Mouse (Mus musculus) naive thymus-derived CD4-positive, alpha-beta T cell, adult 5 months (primary cell): ENCODE measurements around the gene Sephs1. TPM values are rescaled to one million over a fixed set of nuclear protein-coding genes. Genes with fewer than 3 reads are reported as not detected.

Source experiments
- polyA plus RNA-seq: library from polyadenylated mRNA; unstranded; fragments of 100-300 nt; shearing (Covaris generic); gene quantifications from one replicate; pipeline ENCODE4 v1.2.1, GENCODE M21; 2017

Sephs1 gene
- 28.1 TPM for polyA plus RNA-seq

DNA sequence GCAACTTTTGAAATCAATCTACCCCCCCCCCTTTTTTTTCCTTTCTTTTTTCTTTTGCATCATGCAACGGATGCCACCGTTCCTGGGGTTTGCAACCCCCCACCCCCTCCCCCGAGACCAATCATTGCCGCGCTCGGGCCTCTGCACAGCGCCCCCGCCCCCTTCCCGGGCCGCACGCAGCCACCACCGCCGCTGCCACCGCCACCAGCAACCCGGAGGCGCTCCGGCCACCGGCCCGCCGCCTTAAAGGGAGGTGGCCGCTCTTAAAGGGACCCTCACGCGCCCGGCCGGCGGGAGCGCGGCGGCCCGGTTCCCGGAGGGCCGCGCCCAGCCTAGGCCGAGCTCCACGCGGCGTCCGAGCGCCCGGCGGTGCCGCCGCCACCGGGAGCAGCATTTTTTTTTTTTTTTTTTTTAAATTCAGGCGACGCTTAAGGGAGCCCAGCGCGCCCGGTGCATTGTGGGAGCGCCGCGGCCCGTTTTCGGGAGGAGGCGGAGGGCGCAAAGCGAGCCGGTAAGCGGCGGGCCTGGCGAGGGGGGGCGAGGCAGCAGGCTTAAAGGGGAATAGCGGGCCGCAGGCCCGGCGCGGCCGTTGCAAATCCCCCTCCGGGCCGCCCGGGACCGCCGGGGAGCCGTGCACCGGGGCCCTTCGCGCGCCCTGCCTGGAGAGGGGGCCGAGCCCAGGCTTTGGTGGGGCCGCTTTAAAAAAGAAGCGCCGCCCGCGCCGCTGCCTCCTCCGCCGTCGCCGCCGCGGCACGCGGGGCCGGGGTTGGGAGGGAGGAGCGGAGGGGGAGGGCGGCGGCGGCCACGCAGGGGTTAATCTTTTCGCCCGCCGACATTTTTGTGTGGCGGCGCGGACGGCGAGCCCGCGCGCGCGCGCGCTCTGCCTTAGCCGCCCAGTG, at the start of gene Sephs1:
Gene Sephs1, plus strand, starts transcription at position 215 of the 899 bp plus-strand sequence.

DNA sequence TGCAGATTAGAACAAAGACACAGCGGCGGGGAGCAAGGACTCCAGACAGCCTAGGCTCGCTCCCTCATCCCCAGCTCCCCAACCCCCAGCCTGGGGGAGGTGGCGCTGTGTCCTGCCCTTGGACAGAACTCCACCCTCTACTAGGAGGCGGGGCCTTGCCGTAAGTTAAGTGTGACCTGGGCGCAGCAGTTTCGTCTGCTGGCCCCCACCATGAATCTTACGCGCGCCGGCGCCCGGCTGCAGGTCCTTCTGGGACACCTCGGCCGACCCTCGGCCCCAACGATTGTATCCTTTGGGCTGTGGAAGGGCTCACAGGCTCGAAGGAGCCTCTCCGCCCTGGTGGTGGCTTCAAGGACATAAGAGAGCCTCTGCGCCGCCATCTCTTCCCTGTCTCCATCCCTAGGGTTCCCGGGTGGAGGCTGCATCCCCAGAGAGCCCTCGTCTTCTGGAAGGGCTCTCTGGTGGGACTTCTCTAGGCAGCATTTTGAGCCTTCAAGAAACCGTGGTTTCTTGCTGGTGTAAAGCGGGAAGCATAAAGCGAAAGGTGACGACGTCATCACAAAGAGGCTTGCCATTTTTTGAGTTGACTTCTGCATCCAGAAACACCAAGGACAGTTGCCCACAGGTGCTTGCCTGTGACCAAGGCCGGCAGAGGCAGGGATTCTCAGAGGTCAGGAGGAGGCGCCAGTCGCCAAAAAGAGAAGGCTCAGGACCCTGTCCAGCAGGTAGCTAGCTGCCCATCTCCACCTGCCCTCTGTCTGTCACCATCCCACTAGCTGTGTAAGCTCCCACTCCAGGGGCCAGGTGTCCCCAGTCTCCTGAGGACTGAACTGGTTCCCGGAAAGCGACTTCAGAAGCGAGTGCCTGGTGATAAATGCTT, 37.7 kb downstream of the Sephs1 start, which contains the start of gene Phyh:
Gene Phyh, plus strand, starts transcription at position 160 of the 880 bp plus-strand sequence.

Other genes with a start within 250 kb of the Sephs1 start
- 71.9 TPM for gene Prpf18, start 229.5 kb upstream of the Sephs1 start, polyA plus RNA-seq
- gene Bend7, start 163.7 kb upstream of the Sephs1 start, polyA plus RNA-seq, result not detected
- gene Phyh, start 37.5 kb downstream of the Sephs1 start, polyA plus RNA-seq, result 53.9 TPM
- not detected for gene Ucma, start 94.6 kb downstream of the Sephs1 start, polyA plus RNA-seq
- gene Mcm10, start 131.2 kb downstream of the Sephs1 start, polyA plus RNA-seq, result 0.32 TPM
- gene Optn, start 182.5 kb downstream of the Sephs1 start, polyA plus RNA-seq, result 0.66 TPM